Mouse (Mus musculus): ENCODE results near the gene H2-Q4. TPM values are rescaled to one million over a fixed set of nuclear protein-coding genes. Genes with fewer than 3 reads are reported as not detected.
"Not testable (repeated sequence)": the region's sequence is repeated elsewhere in the genome, so short reads cannot be mapped to it uniquely, and the experiment has no call there.

H2-Q4 gene
- polyA plus RNA-seq, 1 experiment from 2014 or later: 1.3 TPM

DNA sequence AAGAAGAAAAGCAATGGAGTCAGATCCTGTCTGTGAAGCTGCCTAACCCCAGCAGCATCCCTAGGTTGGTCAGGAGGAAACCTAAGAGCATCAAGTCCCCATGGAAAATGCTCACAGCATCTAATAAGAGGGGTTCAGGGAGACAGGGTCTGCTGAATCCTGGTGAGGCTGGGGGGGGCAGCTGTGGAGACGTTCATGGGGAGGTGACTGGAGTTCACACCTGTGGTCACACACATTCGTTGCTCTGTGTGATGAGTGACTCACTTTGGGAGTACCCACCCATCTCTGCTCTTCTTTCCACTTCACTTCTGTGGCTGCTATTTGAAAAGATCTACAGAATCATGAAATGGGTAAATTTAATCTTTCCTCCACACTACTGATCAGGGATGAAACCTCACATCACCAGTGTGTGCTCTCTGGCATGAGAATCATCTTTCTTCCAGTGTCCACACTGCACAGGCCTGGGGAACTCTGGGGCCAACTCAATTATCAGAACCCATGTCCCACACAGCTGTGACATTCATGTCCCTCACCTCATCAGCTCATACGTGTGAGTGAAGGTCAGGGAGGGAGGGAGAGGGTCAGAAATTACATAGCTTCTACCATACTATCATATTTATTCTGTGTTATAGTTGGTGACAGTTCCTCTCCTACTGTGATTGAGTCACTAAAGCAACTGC, 43.9 kb downstream of the H2-Q4 start:
- not testable (repeated sequence) for H3K4me2 ChIP-seq; H3K9me3 ChIP-seq; H3K9ac ChIP-seq; H3K4me1 ChIP-seq; ATAC-seq (ENCODE audit: low FRiP score); H3K27ac ChIP-seq; H3K36me3 ChIP-seq (replicated peaks); H3K4me3 ChIP-seq (replicated peaks)
- 77% methylated on average over 3 of the region's 3 CpGs for WGBS
- H3K27me3 ChIP-seq: peaks cover 50% of the 10 kb centered on the region

DNA sequence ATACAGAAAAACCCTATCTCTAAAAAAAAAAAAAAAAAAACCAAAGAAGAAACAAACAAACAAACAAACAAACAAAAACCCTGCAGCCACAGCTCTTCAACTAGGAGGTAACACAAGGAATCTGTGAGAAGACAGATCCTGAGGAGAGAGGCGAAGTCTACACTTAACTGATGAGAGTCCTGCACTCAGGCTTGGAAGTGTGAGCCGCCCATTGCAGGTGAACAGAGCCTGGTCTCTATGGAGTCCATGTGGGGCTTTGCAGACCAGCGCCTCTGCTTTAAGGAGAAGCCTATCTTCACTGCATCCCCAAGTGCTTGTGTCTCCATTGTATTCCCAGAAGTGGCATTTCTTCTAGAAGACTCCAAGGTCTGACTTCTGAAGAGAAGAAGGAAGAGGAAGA, 44.7 kb downstream of the H2-Q4 start:
- H3K27me3 ChIP-seq: peaks cover 48% of the 10 kb centered on the region
- not testable (repeated sequence) for H3K27ac ChIP-seq; ATAC-seq (ENCODE audit: low FRiP score); H3K4me1 ChIP-seq; H3K4me3 ChIP-seq (replicated peaks); H3K36me3 ChIP-seq (replicated peaks); H3K9ac ChIP-seq; H3K9me3 ChIP-seq; H3K4me2 ChIP-seq
- WGBS: 76% methylated on average over 3 of the region's 3 CpGs

DNA sequence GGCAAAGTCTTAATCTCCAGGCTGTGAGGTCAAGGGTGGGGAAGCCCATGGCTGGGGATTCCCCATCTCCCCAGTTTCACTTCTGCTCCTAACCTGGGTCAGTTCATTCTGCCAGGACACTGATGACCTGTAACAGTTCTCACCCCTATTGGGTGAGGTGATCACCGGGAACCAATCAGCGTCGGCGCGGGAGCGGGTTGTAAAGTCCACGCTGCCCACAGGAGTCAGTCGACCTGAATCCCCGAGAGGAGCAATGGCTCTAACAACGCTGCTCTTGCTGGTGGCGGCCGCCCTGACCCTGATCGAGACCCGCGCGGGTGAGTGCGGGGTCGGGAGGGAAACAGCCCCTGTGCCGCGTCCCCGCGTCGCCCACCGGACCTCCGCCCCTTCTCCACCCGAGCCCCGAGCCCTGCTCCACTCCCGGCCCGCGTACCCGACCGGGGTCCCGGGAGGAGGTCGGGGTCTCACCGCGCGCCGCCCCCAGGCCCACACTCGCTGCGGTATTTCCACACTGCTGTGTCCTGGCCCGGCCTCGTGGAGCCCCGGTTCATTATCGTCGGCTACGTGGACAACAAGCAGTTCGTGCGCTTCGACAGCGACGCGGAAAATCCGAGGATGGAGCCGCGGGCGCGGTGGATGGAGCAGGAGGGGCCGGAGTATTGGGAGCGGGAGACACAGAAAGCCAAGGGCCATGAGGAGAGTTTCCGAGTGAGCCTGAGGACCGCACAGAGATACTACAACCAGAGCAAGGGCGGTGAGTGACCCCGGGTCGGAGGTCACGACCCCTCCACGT, 45.4 kb downstream of the H2-Q4 start, which contains the start of gene H2-Q6:
TSS of gene H2-Q6 (plus strand) at position 227 of the 793 bp plus-strand sequence.
- not testable (repeated sequence) for H3K27ac ChIP-seq; H3K36me3 ChIP-seq (replicated peaks); H3K9me3 ChIP-seq; H3K4me1 ChIP-seq
- ATAC-seq (ENCODE audit: low FRiP score): peak; percentile 69; the same call in 1 of the 2 replicates
- Histone ChIP-seq H3K9ac (peak within 1 kb of the TSS; percentile 36; the same call in 1 of the 2 replicates), H3K27me3 (peaks cover 48% of the 10 kb centered on the region), H3K4me2 (peak within 1 kb of the TSS; percentile 68), H3K4me3 (replicated peaks) (peak within 1 kb of the TSS; percentile 38)
- WGBS: 2% methylated on average over 57 of the region's 66 CpGs

GRCm38 (mm10) chr17:35425474-35425873, 46.1 kb downstream of the H2-Q4 start:
- not testable (repeated sequence) for H3K36me3 ChIP-seq (replicated peaks); H3K27ac ChIP-seq; H3K4me1 ChIP-seq; H3K9ac ChIP-seq; H3K9me3 ChIP-seq
- 16% methylated on average over 28 of the region's 28 CpGs for WGBS
- H3K4me2 ChIP-seq: peak overlapping the region; percentile 68
- peak overlapping the region; percentile 38 for H3K4me3 ChIP-seq (replicated peaks)
- peak; percentile 53; the same call in 1 of the 2 replicates for ATAC-seq (ENCODE audit: low FRiP score)
- peaks cover 48% of the 10 kb centered on the region for H3K27me3 ChIP-seq

- H3K4me1 ChIP-seq; H3K9ac ChIP-seq; H3K36me3 ChIP-seq (replicated peaks); ATAC-seq (ENCODE audit: low FRiP score); H3K9me3 ChIP-seq; H3K4me3 ChIP-seq (replicated peaks); H3K27ac ChIP-seq; H3K4me2 ChIP-seq: not testable (repeated sequence)
- peaks cover 36% of the 10 kb centered on the region for H3K27me3 ChIP-seq
- WGBS: 83% methylated on average over 6 of the region's 6 CpGs
These were observed 49.5 kb downstream of the H2-Q4 start for GRCm38 (mm10) chr17:35428883-35429282.

- not testable (repeated sequence) for H3K27ac ChIP-seq; H3K4me2 ChIP-seq; H3K9ac ChIP-seq; ATAC-seq (ENCODE audit: low FRiP score); H3K4me3 ChIP-seq (replicated peaks); H3K4me1 ChIP-seq; H3K9me3 ChIP-seq; H3K36me3 ChIP-seq (replicated peaks)
- 87% methylated on average over 6 of the region's 6 CpGs for WGBS
- H3K27me3 ChIP-seq: peaks cover 21% of the 10 kb centered on the region
These were observed 51.3 kb downstream of the H2-Q4 start for GRCm38 (mm10) chr17:35430671-35431070.

DNA sequence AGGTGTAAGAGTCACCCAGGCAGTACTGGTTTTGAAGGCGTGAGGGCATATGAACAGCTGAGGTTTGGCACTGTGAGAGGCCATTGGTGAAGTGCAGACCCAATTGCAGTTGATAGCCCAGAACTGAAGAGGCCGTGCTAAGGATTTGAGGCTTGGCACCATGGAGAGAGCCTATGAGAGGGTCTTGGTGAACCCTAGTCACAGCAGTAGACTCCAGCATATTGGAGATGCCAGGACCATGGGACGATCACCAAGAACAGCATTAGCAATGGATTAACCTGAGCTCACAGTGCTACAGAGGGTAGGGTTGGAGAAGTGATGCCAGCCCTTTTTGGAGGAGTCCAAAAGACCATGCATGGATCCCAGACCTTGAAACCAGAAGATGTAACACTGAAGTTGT, 52.8 kb downstream of the H2-Q4 start:
- H3K36me3 ChIP-seq (replicated peaks); ATAC-seq (ENCODE audit: low FRiP score); H3K4me3 ChIP-seq (replicated peaks); H3K4me1 ChIP-seq; H3K9ac ChIP-seq; H3K4me2 ChIP-seq; H3K9me3 ChIP-seq; H3K27ac ChIP-seq: not testable (repeated sequence)
- peaks cover 12% of the 10 kb centered on the region for H3K27me3 ChIP-seq
- WGBS: 92% methylated on average over 3 of the region's 3 CpGs

DNA sequence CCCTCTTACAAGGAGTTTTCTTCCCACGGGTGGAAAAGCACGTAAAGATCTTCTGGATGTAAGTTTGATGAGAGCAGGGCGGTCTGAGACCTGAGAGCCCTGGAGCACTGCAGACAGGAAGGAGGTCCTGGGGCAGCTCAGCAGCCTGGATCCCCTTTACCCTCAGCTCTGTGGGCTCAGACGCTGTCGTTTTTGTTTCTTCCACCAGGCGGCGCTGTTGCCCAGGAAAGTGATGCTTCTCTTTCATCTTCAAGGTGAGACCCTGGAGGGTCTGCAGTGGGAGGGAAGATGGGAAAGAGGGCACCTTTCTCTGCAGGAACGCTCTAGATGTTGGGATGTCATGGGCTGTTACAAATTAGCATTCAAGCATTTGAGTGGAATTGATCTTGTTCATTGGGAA, 55.4 kb downstream of the H2-Q4 start:
- not testable (repeated sequence) for ATAC-seq (ENCODE audit: low FRiP score); H3K27ac ChIP-seq; H3K9ac ChIP-seq; H3K9me3 ChIP-seq; H3K4me1 ChIP-seq; H3K36me3 ChIP-seq (replicated peaks); H3K4me3 ChIP-seq (replicated peaks); H3K4me2 ChIP-seq
- 8% methylated on average over 8 of the region's 8 CpGs for WGBS
- H3K27me3 ChIP-seq: peaks cover 16% of the 10 kb centered on the region

Other genes with a start within 250 kb of the H2-Q4 start
- 0.46 and 0.63 TPM in 2 replicates for gene Apom, start 247.6 kb upstream of the H2-Q4 start, polyA plus RNA-seq (2016; fragmentation: Nextera tagmentation; extraction: Ambion mirVana)
- 88.9 and 97.8 TPM in 2 replicates for gene Bag6, start 244.4 kb upstream of the H2-Q4 start, polyA plus RNA-seq (2016; fragmentation: Nextera tagmentation; extraction: Ambion mirVana)
- gene Prrc2a, start 214.7 kb upstream of the H2-Q4 start, polyA plus RNA-seq (2016; fragmentation: Nextera tagmentation; extraction: Ambion mirVana): 221 and 231 TPM in 2 replicates
- 4.3 and 4.9 TPM in 2 replicates for gene Aif1, start 203.5 kb upstream of the H2-Q4 start, polyA plus RNA-seq (2016; fragmentation: Nextera tagmentation; extraction: Ambion mirVana)
- 4.0 and 4.8 TPM in 2 replicates for gene Lst1, start 191.2 kb upstream of the H2-Q4 start, polyA plus RNA-seq (2016; fragmentation: Nextera tagmentation; extraction: Ambion mirVana)
- not detected in 2 replicates for gene Ltb, start 185.2 kb upstream of the H2-Q4 start, polyA plus RNA-seq (2016; fragmentation: Nextera tagmentation; extraction: Ambion mirVana)
- not detected in 2 replicates for gene Tnf, start 177.6 kb upstream of the H2-Q4 start, polyA plus RNA-seq (2016; fragmentation: Nextera tagmentation; extraction: Ambion mirVana)
- not detected in 2 replicates for gene Lta, start 174.3 kb upstream of the H2-Q4 start, polyA plus RNA-seq (2016; fragmentation: Nextera tagmentation; extraction: Ambion mirVana)
- gene Gm16181, start 158.8 kb upstream of the H2-Q4 start, polyA plus RNA-seq (2016; fragmentation: Nextera tagmentation; extraction: Ambion mirVana): 0.41 TPM in 2 replicates
- 16.2 and 17.3 TPM in 2 replicates for gene Atp6v1g2, start 146.0 kb upstream of the H2-Q4 start, polyA plus RNA-seq (2016; fragmentation: Nextera tagmentation; extraction: Ambion mirVana)
- 11.0 and 12.9 TPM in 2 replicates for gene Nfkbil1, start 143.8 kb upstream of the H2-Q4 start, polyA plus RNA-seq (2016; fragmentation: Nextera tagmentation; extraction: Ambion mirVana)
- gene Ddx39b, start 137.9 kb upstream of the H2-Q4 start, polyA plus RNA-seq (2016; fragmentation: Nextera tagmentation; extraction: Ambion mirVana): 614 and 623 TPM in 2 replicates
- 37.2 and 39.2 TPM in 2 replicates for gene H2-D1, start 116.9 kb upstream of the H2-Q4 start, polyA plus RNA-seq (2016; fragmentation: Nextera tagmentation; extraction: Ambion mirVana)
- not detected in 2 replicates for gene H2-Q1, start 59.2 kb upstream of the H2-Q4 start, polyA plus RNA-seq (2016; fragmentation: Nextera tagmentation; extraction: Ambion mirVana)
- not detected in 2 replicates for gene H2-Q2, start 37.4 kb upstream of the H2-Q4 start, polyA plus RNA-seq (2016; fragmentation: Nextera tagmentation; extraction: Ambion mirVana)
- 0.23 and 0.34 TPM in 2 replicates for gene H2-Q6, start 45.2 kb downstream of the H2-Q4 start, polyA plus RNA-seq (2016; fragmentation: Nextera tagmentation; extraction: Ambion mirVana)
- gene H2-Q7, start 59.5 kb downstream of the H2-Q4 start, polyA plus RNA-seq (2016; fragmentation: Nextera tagmentation; extraction: Ambion mirVana): 5.1 and 5.6 TPM in 2 replicates
- 0.04 TPM in 1 of 2 replicates, not detected in the other for gene H2-Q10, start 90.5 kb downstream of the H2-Q4 start, polyA plus RNA-seq (2016; fragmentation: Nextera tagmentation; extraction: Ambion mirVana)
- 0.14 TPM in 1 of 2 replicates, not detected in the other for gene Pou5f1, start 126.4 kb downstream of the H2-Q4 start, polyA plus RNA-seq (2016; fragmentation: Nextera tagmentation; extraction: Ambion mirVana)
- 53.4 and 59.0 TPM in 2 replicates for gene Tcf19, start 137.2 kb downstream of the H2-Q4 start, polyA plus RNA-seq (2016; fragmentation: Nextera tagmentation; extraction: Ambion mirVana)
- 19.0 and 19.1 TPM in 2 replicates for gene Cchcr1, start 137.5 kb downstream of the H2-Q4 start, polyA plus RNA-seq (2016; fragmentation: Nextera tagmentation; extraction: Ambion mirVana)
- 1.1 and 1.5 TPM in 2 replicates for gene Psors1c2, start 153.6 kb downstream of the H2-Q4 start, polyA plus RNA-seq (2016; fragmentation: Nextera tagmentation; extraction: Ambion mirVana)
- not detected in 2 replicates for gene Cdsn, start 172.5 kb downstream of the H2-Q4 start, polyA plus RNA-seq (2016; fragmentation: Nextera tagmentation; extraction: Ambion mirVana)
- gene 2300002M23Rik, start 187.8 kb downstream of the H2-Q4 start, polyA plus RNA-seq (2016; fragmentation: Nextera tagmentation; extraction: Ambion mirVana): not detected in 2 replicates
- gene Sfta2, start 221.9 kb downstream of the H2-Q4 start, polyA plus RNA-seq (2016; fragmentation: Nextera tagmentation; extraction: Ambion mirVana): not detected in 2 replicates
- not detected in 2 replicates for gene Gm9573, start 247.0 kb downstream of the H2-Q4 start, polyA plus RNA-seq (2016; fragmentation: Nextera tagmentation; extraction: Ambion mirVana)